Mouse (Mus musculus) hindbrain, embryonic 10.5 days (tissue): Measurements from ENCODE around the gene Ptpn1. TPM values are rescaled to one million over a fixed set of nuclear protein-coding genes. Genes with fewer than 3 reads are reported as not detected.
A peak's percentile ranks its signal among the peaks of the same experiment; 100 is the strongest.

Source experiments
- DNase-seq: peaks from one replicate; pipeline ENCODE4 v3.0.0-alpha.2; 2017; ENCODE audit warnings: low spot score
- H3K27ac ChIP-seq: fragments of 300-500 bp; sonication (generic); 2 replicates; pipeline ENCODE4 v1.5.1; 2016; ENCODE audit warnings: mild to moderate bottlenecking, moderate library complexity
- H3K27me3 ChIP-seq: fragments of 300-500 bp; sonication (generic); 2 replicates; pipeline ENCODE4 v1.6.1; 2016; ENCODE audit warnings: mild to moderate bottlenecking; ENCODE audit not compliant: poor library complexity, insufficient read depth, severe bottlenecking
- H3K36me3 ChIP-seq: fragments of 300-500 bp; sonication (generic); 2 replicates; pipeline ENCODE4 v1.6.1; 2016; ENCODE audit warnings: mild to moderate bottlenecking, moderate library complexity
- H3K4me1 ChIP-seq: fragments of 300-500 bp; sonication (generic); replicated peaks from 2 replicates; pipeline ENCODE4 v1.6.1; 2016; ENCODE audit warnings: mild to moderate bottlenecking
- H3K4me3 ChIP-seq: fragments of 300-500 bp; sonication (generic); 2 replicates; pipeline ENCODE4 v1.5.1; 2016; ENCODE audit warnings: mild to moderate bottlenecking, moderate library complexity
- H3K9me3 ChIP-seq: fragments of 300-500 bp; sonication (generic); 2 replicates; pipeline ENCODE4 v1.6.1; 2016; ENCODE audit warnings: mild to moderate bottlenecking, moderate library complexity
- WGBS: fragments of 180-500 bp; shearing (Covaris S2); methylation state at CpG from one replicate; pipeline ENCODE4 v1.1.7; 2016; 5-methylcytosine and 5-hydroxymethylcytosine counted together
- polyA plus RNA-seq: library from polyadenylated mRNA; unstranded; fragments of >200 nt; fragmentation: Nextera tagmentation; extraction: Ambion mirVana; gene quantifications from 2 replicates; pipeline ENCODE4 v1.2.1, GENCODE M21; 2016

Ptpn1 gene
- polyA plus RNA-seq, 1 experiment from 2014 or later = 86.1 TPM

DNA sequence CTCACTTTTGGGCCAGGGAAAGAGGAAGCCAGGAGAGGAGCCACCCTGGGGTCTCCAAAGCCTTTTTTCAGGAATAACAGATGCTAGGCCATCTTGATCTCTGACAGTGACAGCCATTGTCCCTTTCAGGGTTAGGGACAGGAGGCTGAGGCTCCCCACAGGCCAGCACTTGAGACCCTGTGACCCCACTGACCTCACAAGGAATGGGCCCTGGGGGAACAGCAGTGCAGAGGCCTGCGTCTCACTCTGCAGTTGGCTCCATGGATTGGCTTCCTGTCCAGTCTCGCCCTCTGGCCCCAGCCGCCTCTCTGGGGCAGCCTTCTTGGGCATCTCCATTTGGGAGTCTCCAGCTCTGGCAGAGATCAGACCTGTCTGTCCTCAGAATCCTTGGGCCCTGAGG is 76.3 kb downstream of the Ptpn1 start:
- no peaks in the 10 kb centered on the region for H3K27me3 ChIP-seq
- peak; percentile 38 for DNase-seq
- H3K36me3 ChIP-seq = no peaks in the 10 kb centered on the region
- no peak overlapping the region for H3K4me3 ChIP-seq
- no peaks in the 10 kb centered on the region for H3K9me3 ChIP-seq
- WGBS = 37% methylated on average over 3 of the region's 3 CpGs
- peak overlapping the region; percentile 72 for H3K27ac ChIP-seq
- peaks cover 67% of the 10 kb centered on the region for H3K4me1 ChIP-seq

DNA sequence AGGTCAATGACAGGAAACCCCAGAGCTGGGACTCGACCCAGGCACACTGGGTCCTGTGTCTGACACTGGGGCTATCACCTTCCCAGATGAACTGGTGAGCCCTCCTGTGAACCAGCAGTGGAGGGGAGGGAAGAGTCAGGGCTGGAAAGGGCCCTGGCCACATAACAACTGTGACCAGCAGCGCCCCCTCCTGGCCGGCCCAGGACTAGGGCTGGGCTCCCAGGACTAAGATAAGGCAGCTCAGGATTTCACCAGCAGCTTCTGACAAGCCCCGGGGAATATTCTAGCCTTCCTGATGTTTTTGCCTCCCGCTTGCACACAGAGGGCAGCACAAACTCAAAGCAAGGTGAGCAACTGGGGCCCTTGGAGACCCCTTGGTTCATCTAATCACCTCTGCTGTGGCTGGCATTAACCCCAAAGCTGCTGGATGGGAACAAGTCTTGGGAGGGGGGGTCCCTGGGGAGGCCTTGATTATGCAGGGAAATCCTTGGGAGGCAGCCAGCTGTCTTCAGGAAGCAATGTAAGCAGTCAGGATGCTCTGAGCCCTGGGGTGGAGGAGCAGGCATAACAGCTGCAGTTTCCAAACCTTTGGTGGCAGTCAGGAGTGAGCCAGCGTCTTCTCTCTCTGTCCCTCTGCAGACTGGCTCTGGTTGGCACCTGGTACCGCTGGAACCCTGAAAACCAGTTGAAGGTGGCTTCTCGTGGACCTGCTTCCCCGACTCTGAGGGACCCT is 78.2 kb downstream of the Ptpn1 start, which contains the start of gene Ripor3:
Gene Ripor3, minus strand, starts transcription at position 683 of the 733 bp plus-strand sequence.
- peaks cover 55% of the 10 kb centered on the region for H3K4me1 ChIP-seq
- no peaks in the 10 kb centered on the region for H3K9me3 ChIP-seq
- DNase-seq = peak; percentile 75
- no peaks in the 10 kb centered on the region for H3K27me3 ChIP-seq
- no peaks in the 10 kb centered on the region for H3K36me3 ChIP-seq
- peak within 1 kb of the TSS; percentile 50; the same call in 1 of the 2 replicates for H3K27ac ChIP-seq
- 38% methylated on average over 9 of the region's 9 CpGs for WGBS
- H3K4me3 ChIP-seq = no peak within 1 kb of the TSS

DNA sequence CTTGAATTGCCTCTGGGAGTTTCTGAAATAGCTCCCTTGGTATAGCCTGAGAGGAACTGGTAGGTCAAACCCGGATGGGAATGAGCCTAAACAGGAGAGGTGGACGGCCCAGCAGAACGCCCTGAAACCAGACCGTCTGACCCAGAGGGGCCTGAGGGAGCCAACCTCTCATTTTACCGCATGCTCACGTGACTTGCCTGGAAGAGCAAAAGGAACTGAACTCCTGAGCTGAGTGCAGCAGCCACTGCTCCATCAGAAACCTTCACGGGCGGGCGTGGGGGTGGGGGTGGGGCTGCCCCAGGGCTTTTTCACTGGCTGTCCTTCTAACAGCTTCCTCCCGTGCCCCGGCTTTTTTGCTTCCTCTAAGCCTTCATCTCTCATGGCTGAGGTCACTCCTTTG is 79.0 kb downstream of the Ptpn1 start:
- H3K27ac ChIP-seq = peak overlapping the region; percentile 50; the same call in 1 of the 2 replicates
- no peaks in the 10 kb centered on the region for H3K9me3 ChIP-seq

GRCm38 (mm10) chr2:168016951-168017391 is 85.1 kb downstream of the Ptpn1 start:
- peak overlapping the region; percentile 9; the same call in 1 of the 2 replicates for H3K27ac ChIP-seq
- DNase-seq = peak; percentile 66
- H3K36me3 ChIP-seq = no peaks in the 10 kb centered on the region
- no peaks in the 10 kb centered on the region for H3K9me3 ChIP-seq
- H3K4me1 ChIP-seq = peaks cover 7% of the 10 kb centered on the region
- no peaks in the 10 kb centered on the region for H3K27me3 ChIP-seq
- no peak overlapping the region for H3K4me3 ChIP-seq
- WGBS = 25% methylated on average over 5 of the region's 5 CpGs

More for the DNA sequence above, 79.0 kb downstream of the Ptpn1 start:
- Histone ChIP-seq H3K4me1 (peaks cover 47% of the 10 kb centered on the region), H3K36me3 (no peaks in the 10 kb centered on the region), H3K27me3 (no peaks in the 10 kb centered on the region), H3K4me3 (no peak overlapping the region)
- 46% methylated on average over 11 of the region's 11 CpGs for WGBS
- DNase-seq = peak; percentile 27

GRCm38 (mm10) chr2:168019201-168019715 is 87.4 kb downstream of the Ptpn1 start:
- Histone ChIP-seq H3K4me3 (no peak overlapping the region), H3K27ac (no peak overlapping the region), H3K4me1 (peaks cover 7% of the 10 kb centered on the region), H3K27me3 (no peaks in the 10 kb centered on the region), H3K36me3 (no peaks in the 10 kb centered on the region), H3K9me3 (no peaks in the 10 kb centered on the region)
- DNase-seq = no peak
- WGBS = 90% methylated on average over 9 of the region's 9 CpGs

DNA sequence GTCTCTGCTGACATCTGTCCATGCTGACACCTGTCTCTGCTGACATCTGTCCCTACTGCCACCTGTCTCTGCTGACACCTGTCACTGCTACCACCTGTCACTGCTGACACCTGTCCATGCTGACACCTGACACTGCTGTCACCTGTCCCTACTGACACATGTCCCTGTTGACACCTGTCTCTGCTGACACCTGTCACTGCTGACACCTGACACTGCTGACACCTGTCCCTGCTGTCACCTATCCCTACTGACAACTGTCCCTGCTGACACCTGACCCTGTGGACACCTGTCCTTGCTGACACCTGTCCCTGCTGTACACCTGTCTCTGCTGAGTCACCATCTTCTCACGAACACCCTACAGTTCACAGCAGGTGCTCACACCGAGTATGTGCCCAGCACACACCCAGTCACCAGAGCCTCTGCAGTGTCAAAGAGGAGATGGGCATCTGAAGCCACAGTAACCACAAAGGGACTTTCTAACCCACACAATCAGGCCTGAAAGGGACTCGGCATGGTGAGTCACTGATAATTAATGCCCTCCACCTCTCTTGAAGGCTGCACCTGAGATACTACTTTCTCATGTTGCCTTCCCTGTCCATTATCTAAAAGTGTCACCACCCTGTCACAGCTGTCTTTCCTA is 92.0 kb downstream of the Ptpn1 start:
- Histone ChIP-seq H3K27ac (no peak overlapping the region), H3K9me3 (peaks cover 5% of the 10 kb centered on the region; the same call in 1 of the 2 replicates), H3K36me3 (no peaks in the 10 kb centered on the region), H3K4me3 (no peak overlapping the region), H3K27me3 (no peaks in the 10 kb centered on the region), H3K4me1 (0 out of 2 replicates have a peak, but pooled peaks cover 3% of the 10 kb centered on the region)
- no peak for DNase-seq
- WGBS = 72% methylated on average over 3 of the region's 3 CpGs

DNA sequence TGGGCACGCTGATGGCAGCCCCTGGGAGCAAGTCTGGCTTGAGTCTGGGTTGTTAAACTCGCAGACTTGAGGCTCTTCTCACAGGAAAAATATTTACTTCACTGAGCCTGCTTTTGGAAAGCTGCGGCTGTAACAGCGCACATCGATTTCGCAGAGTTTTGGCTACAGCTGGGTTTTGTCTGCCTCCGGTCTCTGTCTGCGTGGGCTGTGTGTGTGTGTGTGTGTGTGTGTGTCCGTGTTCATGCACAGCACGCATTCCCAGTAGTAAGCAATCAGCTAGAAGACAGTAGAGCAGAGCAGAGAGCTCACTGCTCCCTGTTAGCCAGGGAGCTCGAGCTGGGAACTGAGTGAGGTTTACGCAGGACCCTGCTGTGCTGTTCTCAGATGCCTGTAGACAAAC is 93.3 kb downstream of the Ptpn1 start:
- H3K27ac ChIP-seq = no peak overlapping the region
- peaks cover 8% of the 10 kb centered on the region; the same call in 1 of the 2 replicates for H3K4me1 ChIP-seq
- H3K27me3 ChIP-seq = no peaks in the 10 kb centered on the region
- peaks cover 6% of the 10 kb centered on the region; the same call in 1 of the 2 replicates for H3K9me3 ChIP-seq
- no peaks in the 10 kb centered on the region for H3K36me3 ChIP-seq
- 65% methylated on average over 12 of the region's 12 CpGs for WGBS
- H3K4me3 ChIP-seq = no peak overlapping the region
- DNase-seq = no peak

GRCm38 (mm10) chr2:168025882-168026281 is 94.0 kb downstream of the Ptpn1 start:
- 90% methylated on average over 8 of the region's 8 CpGs for WGBS
- H3K4me1 ChIP-seq = peaks cover 11% of the 10 kb centered on the region; the same call in 1 of the 2 replicates
- H3K9me3 ChIP-seq = peaks cover 6% of the 10 kb centered on the region; the same call in 1 of the 2 replicates
- H3K4me3 ChIP-seq = no peak overlapping the region
- H3K36me3 ChIP-seq = no peaks in the 10 kb centered on the region
- H3K27me3 ChIP-seq = no peaks in the 10 kb centered on the region
- H3K27ac ChIP-seq = no peak overlapping the region
- no peak for DNase-seq

- H3K27me3 ChIP-seq = no peaks in the 10 kb centered on the region
- peaks cover 6% of the 10 kb centered on the region; the same call in 1 of the 2 replicates for H3K9me3 ChIP-seq
- H3K4me3 ChIP-seq = no peak overlapping the region
- H3K36me3 ChIP-seq = no peaks in the 10 kb centered on the region
- 58% methylated on average over 3 of the region's 3 CpGs for WGBS
- H3K27ac ChIP-seq = no peak overlapping the region
- DNase-seq = no peak
- peaks cover 15% of the 10 kb centered on the region; the same call in 1 of the 2 replicates for H3K4me1 ChIP-seq
Measured at GRCm38 (mm10) chr2:168026467-168026866, 94.6 kb downstream of the Ptpn1 start.

DNA sequence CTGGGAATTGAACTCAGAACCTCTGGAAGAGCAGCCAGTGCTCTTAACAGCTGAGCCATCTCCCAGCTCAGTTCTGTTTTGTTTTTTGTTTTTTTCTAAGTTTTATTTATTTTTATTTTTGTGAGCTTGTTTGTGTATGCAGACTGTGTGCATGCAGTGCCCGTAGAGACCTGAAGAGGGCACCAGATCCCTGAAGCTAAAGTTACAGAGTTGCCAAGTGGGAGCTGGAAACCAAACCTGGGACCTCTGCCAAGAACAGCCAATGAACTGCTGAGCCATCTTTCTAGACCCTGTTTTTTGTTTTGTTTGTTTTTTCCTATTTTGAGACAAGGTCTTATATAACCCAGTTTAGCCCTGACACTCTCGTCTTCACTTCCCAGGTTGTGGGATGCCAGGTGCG is 96.5 kb downstream of the Ptpn1 start:
- Histone ChIP-seq H3K36me3 (no peaks in the 10 kb centered on the region), H3K9me3 (peaks cover 6% of the 10 kb centered on the region; the same call in 1 of the 2 replicates), H3K4me1 (peaks cover 27% of the 10 kb centered on the region; the same call in 1 of the 2 replicates), H3K27ac (no peak overlapping the region), H3K4me3 (no peak overlapping the region), H3K27me3 (no peaks in the 10 kb centered on the region)
- DNase-seq = no peak
- 95% methylated on average over 3 of the region's 3 CpGs for WGBS
